Mouse (Mus musculus) intestine, embryonic 16.5 days (tissue): ENCODE results near the gene 4930579G24Rik. TPM values are rescaled to one million over a fixed set of nuclear protein-coding genes. Genes with fewer than 3 reads are reported as not detected.

Experiments
- ATAC-seq: fragments of 200-750 bp; cut with Nextera tagmentation; 2 replicates; pipeline ENCODE4 v1.8.0; 2017; ENCODE audit warnings: moderate TSS enrichment, moderate library complexity
- H3K27ac ChIP-seq: fragments of 300-500 bp; sonication (generic); 2 replicates; pipeline ENCODE4 v1.5.1; 2014; ENCODE audit warnings: mild to moderate bottlenecking, low read length
- H3K27me3 ChIP-seq: fragments of 300-500 bp; sonication (generic); replicated peaks from 2 replicates; pipeline ENCODE4 v1.6.1; 2014; ENCODE audit warnings: low read length, control low read depth, mixed read lengths; ENCODE audit not compliant: control insufficient read depth, insufficient read depth
- H3K36me3 ChIP-seq: fragments of 300-500 bp; sonication (generic); 2 replicates; pipeline ENCODE4 v1.6.1; 2014; ENCODE audit warnings: low read length, control low read depth; ENCODE audit not compliant: control insufficient read depth, insufficient read depth
- H3K4me1 ChIP-seq: fragments of 300-500 bp; sonication (generic); 2 replicates; pipeline ENCODE4 v1.6.1; 2014; ENCODE audit warnings: low read length, control low read depth, mixed read lengths; ENCODE audit not compliant: control insufficient read depth, insufficient read depth
- H3K4me2 ChIP-seq: fragments of 300-500 bp; sonication (generic); 2 replicates; pipeline ENCODE4 v1.6.1; 2014; ENCODE audit warnings: low read depth, low read length, control low read depth
- H3K4me3 ChIP-seq: fragments of 300-500 bp; sonication (generic); 2 replicates; pipeline ENCODE4 v1.5.1; 2014; ENCODE audit warnings: mild to moderate bottlenecking, low read length
- H3K9ac ChIP-seq: fragments of 300-500 bp; sonication (generic); 2 replicates; pipeline ENCODE4 v1.6.1; 2014; ENCODE audit warnings: low read depth, low read length
- H3K9me3 ChIP-seq: fragments of 300-500 bp; sonication (generic); 2 replicates; pipeline ENCODE4 v1.6.1; 2016; ENCODE audit warnings: low read length, control low read depth; ENCODE audit not compliant: control insufficient read depth
- WGBS: fragments of 180-500 bp; shearing (Covaris S2); extraction: QIAGEN DNeasy Blood & Tissue Kit; methylation state at CpG from one replicate; pipeline ENCODE4 v1.1.7; 2014; 5-methylcytosine and 5-hydroxymethylcytosine counted together
- polyA plus RNA-seq: library from polyadenylated mRNA; unstranded; fragments of >200 nt; fragmentation: Nextera tagmentation; extraction: Ambion mirVana; gene quantifications from 2 replicates; pipeline ENCODE4 v1.2.1, GENCODE M21; 2015

4930579G24Rik gene
- polyA plus RNA-seq: 18.1 and 19.9 TPM in 2 replicates

DNA sequence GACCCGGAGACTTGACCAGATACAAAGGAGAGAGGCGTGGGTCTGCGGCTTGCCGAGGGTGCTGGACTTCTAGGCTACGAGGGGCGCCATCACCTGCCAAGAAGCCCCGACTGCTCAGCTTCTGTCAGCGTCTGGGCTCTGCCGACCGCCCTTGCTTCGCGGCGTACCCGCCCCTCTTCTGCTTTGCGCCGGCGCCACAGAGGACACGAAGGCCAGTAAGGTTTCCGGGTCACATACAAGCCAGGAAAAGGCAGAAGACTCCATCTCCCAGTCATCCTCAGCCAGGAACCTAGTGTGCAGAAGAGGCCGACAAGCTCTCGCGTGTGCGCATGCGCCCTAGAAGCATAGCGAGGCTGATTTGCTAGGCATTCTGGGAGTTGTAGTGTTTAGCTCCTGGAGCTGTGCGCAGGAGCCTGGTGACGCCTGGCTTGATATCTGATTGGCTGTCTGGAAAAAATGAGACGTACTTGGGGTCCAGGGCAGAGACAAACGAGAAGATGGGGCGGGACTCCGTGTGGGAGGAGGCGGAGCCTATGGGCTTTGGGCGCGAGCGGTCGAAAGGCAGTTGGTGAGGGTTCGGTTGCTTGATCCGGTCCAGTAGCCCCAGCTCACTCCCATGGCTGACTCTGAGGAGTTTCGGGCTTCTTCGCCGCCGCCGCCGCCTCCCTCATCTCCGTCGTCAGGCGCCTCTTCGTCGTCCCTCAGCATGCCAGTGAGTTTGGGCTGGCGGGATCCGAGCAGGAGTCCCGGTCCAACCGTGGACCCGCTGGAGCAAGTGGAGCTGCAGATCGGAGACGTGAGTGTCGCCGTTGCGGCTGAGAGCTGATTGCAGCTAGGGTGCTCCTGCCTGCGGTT lies at the start of gene 4930579G24Rik:
Gene 4930579G24Rik, plus strand, starts transcription at position 519 of the 855 bp plus-strand sequence.
- no peaks in the 10 kb centered on the region for H3K27me3 ChIP-seq
- H3K9me3 ChIP-seq: no peaks in the 10 kb centered on the region
- peak within 1 kb of the TSS; percentile 89 for H3K9ac ChIP-seq
- peak within 1 kb of the TSS; percentile 82 for H3K4me3 ChIP-seq
- under 1% methylated on average over 60 of the region's 60 CpGs for WGBS
- no peaks in the 10 kb centered on the region for H3K4me1 ChIP-seq
- H3K36me3 ChIP-seq: peaks cover 14% of the 10 kb centered on the region; the same call in 1 of the 2 replicates
- H3K27ac ChIP-seq: peak within 1 kb of the TSS; percentile 92
- H3K4me2 ChIP-seq: peak within 1 kb of the TSS; percentile 81
- peak; percentile 99 for ATAC-seq

- H3K4me1 ChIP-seq: no peaks in the 10 kb centered on the region
- ATAC-seq: peak; percentile 49
- no peaks in the 10 kb centered on the region for H3K9me3 ChIP-seq
- H3K4me2 ChIP-seq: no peak overlapping the region
- no peak overlapping the region for H3K27ac ChIP-seq
- H3K36me3 ChIP-seq: no peaks in the 10 kb centered on the region
- no peak overlapping the region for H3K9ac ChIP-seq
- WGBS: 57% methylated on average over 5 of the region's 5 CpGs
- H3K27me3 ChIP-seq: no peaks in the 10 kb centered on the region
- H3K4me3 ChIP-seq: no peak overlapping the region
Measured at GRCm38 (mm10) chr3:79579891-79580575, 48.8 kb upstream of the 4930579G24Rik start.

- Histone ChIP-seq H3K27me3 (no peaks in the 10 kb centered on the region), H3K9me3 (no peaks in the 10 kb centered on the region), H3K4me3 (no peak overlapping the region), H3K36me3 (no peaks in the 10 kb centered on the region), H3K4me2 (0 out of 2 replicates have a peak overlapping the region, but pooled peaks have one; percentile 24), H3K9ac (no peak overlapping the region), H3K4me1 (no peaks in the 10 kb centered on the region), H3K27ac (no peak overlapping the region)
- WGBS: 5% methylated on average over 6 of the region's 6 CpGs
- ATAC-seq: peak; percentile 74
Measured at GRCm38 (mm10) chr3:79586804-79587203, 42.1 kb upstream of the 4930579G24Rik start.

GRCm38 (mm10) chr3:79589671-79590070 lies 39.2 kb upstream of the 4930579G24Rik start:
- ATAC-seq: no peak
- 0 out of 2 replicates have a peak, but pooled peaks cover 3% of the 10 kb centered on the region for H3K4me1 ChIP-seq
- 72% methylated on average over 2 of the region's 2 CpGs for WGBS

DNA sequence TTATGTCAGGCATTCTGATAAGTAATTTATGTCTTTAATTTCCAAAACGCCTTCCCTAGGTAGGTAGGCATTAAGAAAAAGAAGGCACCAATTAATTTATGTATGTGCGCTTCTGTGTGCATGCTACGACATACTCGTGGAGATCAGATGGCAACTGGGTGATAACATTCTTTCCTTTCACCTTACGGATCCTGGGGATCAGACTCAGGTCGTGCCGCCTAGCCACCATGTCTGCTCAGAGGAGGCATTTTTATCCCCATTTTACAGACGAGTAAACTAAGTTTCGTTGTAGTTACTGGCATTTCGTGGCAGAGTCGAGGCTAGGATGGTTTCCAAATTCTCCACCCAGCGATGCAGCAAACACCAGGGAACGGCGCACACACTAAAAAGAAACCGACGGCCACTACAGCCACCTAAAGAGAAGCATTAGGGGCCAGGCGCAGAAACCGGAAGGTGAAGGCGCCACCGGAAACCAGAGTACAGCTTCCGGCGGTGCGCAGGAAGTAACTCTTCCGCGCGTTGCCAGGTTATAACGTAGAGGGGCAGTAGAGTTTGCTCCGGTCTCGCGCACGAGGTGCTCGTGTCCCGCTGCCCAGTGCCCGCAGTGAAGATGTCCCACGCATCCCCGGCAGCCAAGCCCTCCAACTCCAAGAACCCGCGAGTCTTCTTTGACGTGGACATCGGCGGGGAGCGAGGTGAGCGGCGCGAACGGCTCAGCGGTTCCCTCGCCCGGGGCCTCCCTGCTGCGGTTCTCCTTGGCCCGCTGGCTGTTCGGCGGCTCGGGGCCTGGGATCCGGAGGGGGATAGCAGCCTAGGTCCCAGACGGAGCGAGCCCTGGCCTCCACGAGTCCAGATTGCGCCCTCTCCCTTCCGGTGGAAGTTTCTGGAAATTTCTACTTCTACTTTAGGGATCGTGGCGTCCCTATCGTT lies 37.8 kb upstream of the 4930579G24Rik start, which contains the start of gene Ppid:
Gene Ppid, plus strand, starts transcription at position 480 of the 930 bp plus-strand sequence.
- H3K9me3 ChIP-seq: no peaks in the 10 kb centered on the region

More at GRCm38 (mm10) chr3:79589671-79590070, 39.2 kb upstream of the 4930579G24Rik start:
- H3K9ac ChIP-seq: no peak overlapping the region
- H3K27ac ChIP-seq: no peak overlapping the region
- no peaks in the 10 kb centered on the region for H3K9me3 ChIP-seq
- no peak overlapping the region for H3K4me2 ChIP-seq
- no peaks in the 10 kb centered on the region for H3K27me3 ChIP-seq
- no peaks in the 10 kb centered on the region for H3K36me3 ChIP-seq
- no peak overlapping the region for H3K4me3 ChIP-seq

GRCm38 (mm10) chr3:79591793-79592471 lies 36.9 kb upstream of the 4930579G24Rik start:
- Histone ChIP-seq H3K9me3 (no peaks in the 10 kb centered on the region), H3K36me3 (peaks cover 4% of the 10 kb centered on the region; the same call in 1 of the 2 replicates), H3K27me3 (no peaks in the 10 kb centered on the region), H3K4me1 (0 out of 2 replicates have a peak, but pooled peaks cover 3% of the 10 kb centered on the region), H3K4me2 (peak overlapping the region; percentile 80), H3K4me3 (peak overlapping the region; percentile 78), H3K27ac (peak overlapping the region; percentile 83), H3K9ac (peak overlapping the region; percentile 90)
- peak; percentile 20 for ATAC-seq
- WGBS: 3% methylated on average over 15 of the region's 15 CpGs

More for the DNA sequence above, 37.8 kb upstream of the 4930579G24Rik start, which contains the start of gene Ppid:
- peak; percentile 90 for ATAC-seq
- Histone ChIP-seq H3K4me3 (peak within 1 kb of the TSS; percentile 78), H3K4me1 (0 out of 2 replicates have a peak, but pooled peaks cover 3% of the 10 kb centered on the region), H3K9ac (peak within 1 kb of the TSS; percentile 90), H3K27me3 (no peaks in the 10 kb centered on the region), H3K36me3 (peaks cover 4% of the 10 kb centered on the region; the same call in 1 of the 2 replicates), H3K27ac (peak within 1 kb of the TSS; percentile 83), H3K4me2 (peak within 1 kb of the TSS; percentile 80)
- 3% methylated on average over 63 of the region's 63 CpGs for WGBS

DNA sequence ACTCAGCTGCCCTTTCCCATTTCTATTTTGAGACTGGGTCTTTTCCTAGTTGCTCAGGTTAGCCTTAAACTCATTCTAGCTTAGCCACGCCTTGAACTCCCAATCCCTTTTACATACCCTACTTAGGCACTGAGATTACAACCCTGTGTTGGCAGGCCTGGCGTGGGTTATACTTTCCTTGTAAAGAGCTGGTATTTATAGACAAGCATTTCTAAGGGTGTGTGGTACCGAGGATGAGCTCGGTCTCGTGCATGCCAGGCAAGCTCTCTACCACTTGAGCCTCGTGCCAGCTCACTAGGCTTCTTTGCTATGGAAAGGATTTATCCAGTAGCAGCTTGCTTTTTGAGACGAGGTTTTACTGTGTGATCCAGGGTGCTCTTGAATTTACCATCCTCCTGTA lies 33.4 kb upstream of the 4930579G24Rik start:
- no peak for ATAC-seq
- Histone ChIP-seq H3K27ac (no peak overlapping the region), H3K27me3 (no peaks in the 10 kb centered on the region), H3K4me1 (0 out of 2 replicates have a peak, but pooled peaks cover 3% of the 10 kb centered on the region), H3K36me3 (peaks cover 7% of the 10 kb centered on the region), H3K9me3 (no peaks in the 10 kb centered on the region), H3K4me2 (no peak overlapping the region), H3K9ac (no peak overlapping the region), H3K4me3 (no peak overlapping the region)
- 92% methylated on average over 7 of the region's 7 CpGs for WGBS

- no peak for ATAC-seq
- WGBS: 83% methylated on average over 2 of the region's 2 CpGs
- H3K36me3 ChIP-seq: peaks cover 12% of the 10 kb centered on the region
Measured at GRCm38 (mm10) chr3:79609886-79610285, 19.0 kb upstream of the 4930579G24Rik start.

More at GRCm38 (mm10) chr3:79609886-79610285, 19.0 kb upstream of the 4930579G24Rik start:
- Histone ChIP-seq H3K4me2 (no peak overlapping the region), H3K27ac (no peak overlapping the region), H3K9me3 (no peaks in the 10 kb centered on the region), H3K9ac (no peak overlapping the region), H3K4me1 (no peaks in the 10 kb centered on the region), H3K4me3 (no peak overlapping the region), H3K27me3 (no peaks in the 10 kb centered on the region)
